Mouse (Mus musculus) urinary bladder, postnatal 36 days (tissue): ENCODE data around the gene Tlk2.
"Not testable (repeated sequence)": the region's sequence is repeated elsewhere in the genome, so short reads cannot be mapped to it uniquely, and the experiment has no call there.

Experiments
- DNase-seq, 2 experiments: peaks; one replicate each; pipeline ENCODE4 v3.0.0; 2022; ENCODE audit warnings: low spot score in 2 of 2, mixed read lengths in 1 of 2

Gene Tlk2

DNA sequence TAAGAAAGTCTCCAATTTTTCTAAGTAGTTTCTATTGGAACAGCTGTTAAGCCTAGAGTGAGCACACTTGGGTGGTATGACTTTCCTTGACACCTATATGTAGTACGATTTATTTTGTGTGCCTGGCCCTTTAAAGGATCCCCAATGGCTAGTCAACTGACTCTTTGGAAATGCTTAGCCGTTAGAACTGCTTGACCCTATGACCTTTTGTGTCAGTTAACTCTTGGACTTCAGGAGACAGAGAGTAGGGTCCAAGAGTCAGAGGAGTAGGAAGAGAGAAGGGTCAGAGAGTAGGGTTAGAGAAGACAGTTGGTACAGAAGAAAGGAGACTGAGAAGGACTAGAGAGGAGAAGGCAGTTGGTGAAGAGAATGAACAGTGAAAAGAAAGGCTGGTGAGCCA, at the start of gene Tlk2:
Gene Tlk2 (plus strand): TSS at position 292 of the 400 bp plus-strand sequence.
- no peak for DNase-seq

DNA sequence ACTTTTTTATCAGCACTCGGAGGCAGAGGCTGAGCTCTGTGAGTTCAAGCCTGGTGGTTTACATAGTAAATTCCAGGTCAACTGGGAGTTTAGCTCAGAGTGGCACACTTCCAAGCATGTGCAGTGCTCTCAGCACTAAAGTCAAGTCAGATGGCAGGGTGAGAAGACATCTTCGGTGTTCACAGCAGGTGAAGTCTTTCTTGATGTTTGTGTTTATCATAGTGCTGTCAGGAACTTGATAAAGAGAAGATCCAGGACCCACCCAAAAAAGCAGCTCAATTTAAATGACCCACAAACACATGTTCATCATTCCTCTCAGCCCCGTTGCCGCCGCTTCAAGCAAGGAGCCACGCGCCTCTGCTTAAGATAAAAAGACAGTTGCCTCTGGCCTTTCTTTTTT, 42.9 kb upstream of the Tlk2 start:
- DNase-seq = no peak

DNA sequence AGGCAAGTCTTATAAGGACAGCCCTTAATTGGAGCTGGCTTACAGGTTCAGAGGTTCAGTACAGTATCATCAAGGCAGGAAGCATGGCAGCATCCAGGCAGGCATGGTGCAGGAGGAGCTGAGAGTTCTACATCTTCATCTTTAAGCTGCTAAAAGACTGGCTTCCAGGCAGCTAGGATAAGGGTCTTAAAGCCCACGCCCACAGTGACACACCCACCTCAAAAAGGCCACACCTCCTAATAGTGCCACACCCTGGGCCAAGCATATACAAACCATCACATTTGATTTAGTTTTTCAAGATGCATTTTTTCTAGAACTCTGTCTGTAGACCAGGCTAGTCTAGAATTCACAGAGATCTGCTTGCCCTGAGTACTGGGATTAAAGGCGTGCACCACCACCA, 41.4 kb upstream of the Tlk2 start:
- not testable (repeated sequence) for DNase-seq

DNA sequence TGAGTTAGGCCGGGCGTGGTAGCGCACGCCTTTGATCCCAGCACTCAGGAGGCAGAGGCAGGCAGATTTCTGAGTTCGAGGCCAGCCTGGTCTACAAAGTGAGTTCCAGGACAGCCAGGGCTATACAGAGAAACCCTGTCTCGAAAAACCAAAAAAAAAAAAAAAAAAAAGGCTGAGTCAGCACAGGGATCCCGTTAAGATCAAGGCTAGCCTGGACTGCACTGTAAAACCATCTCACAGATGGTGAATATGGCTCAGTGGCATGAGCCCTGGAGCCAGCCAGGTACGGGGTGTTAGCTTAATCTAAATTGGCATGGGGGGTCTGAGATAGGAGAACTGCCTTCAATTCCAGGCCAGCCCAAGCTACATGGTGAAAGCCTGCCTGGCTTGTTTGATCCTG, 38.1 kb upstream of the Tlk2 start:
- not testable (repeated sequence) for DNase-seq

DNA sequence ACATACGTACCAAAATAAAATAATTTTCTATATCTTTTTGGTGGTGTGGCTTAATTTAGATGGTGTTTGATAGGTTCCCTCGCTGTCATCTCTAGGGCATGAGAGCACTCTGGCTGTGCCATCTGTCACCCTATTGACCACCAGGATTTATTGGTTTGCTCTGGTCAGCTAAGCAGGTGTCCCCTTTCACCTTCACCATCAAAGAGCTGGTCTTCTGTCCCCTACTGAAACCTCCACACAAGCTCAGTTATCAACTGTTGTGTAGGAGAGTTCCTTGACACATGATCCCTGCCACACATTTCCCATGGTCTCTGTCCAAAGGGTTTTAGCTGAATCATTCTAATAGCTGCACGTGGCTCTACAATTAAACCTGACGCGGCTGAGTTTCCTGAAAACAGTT, 37.5 kb upstream of the Tlk2 start:
- no peak for DNase-seq

DNA sequence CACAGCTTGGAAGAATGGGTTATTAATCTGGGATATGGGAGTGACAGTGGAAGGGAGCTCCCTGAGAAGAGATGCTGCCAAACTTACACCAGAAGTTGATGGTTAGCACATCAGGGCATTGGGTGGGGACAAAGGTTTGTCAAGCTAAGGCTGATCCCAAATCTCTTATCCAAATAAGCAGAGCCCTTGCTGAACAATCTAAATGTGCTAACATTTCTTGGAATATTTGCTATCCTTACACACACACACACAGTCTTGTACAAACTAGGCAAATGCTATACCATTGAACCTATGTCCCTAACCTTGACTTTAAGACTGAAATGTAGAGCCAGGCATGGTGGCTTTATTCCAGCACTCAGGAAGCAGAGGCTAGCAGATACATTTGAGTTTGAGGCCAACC, 35.0 kb upstream of the Tlk2 start:
- no peak for DNase-seq

DNA sequence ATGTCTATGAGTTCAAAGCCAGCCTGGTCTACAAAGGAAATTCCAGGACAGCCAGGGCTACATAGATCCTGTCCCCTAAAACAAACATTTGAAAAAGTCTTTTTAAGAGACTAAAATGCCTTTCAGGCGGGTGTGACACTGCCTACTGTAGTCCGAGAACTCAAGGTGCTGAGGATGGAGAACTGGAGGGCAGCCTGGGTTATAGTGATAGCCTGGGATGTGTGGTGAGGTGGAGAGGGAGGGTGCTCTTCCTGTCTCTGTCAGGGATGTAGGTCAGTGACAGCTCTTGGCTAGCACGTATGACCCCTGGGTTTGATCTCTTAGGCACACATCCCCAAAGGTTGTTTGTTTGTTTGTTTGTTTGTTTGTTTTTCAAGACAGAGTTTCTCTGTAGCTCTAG, 34.5 kb upstream of the Tlk2 start:
- no peak for DNase-seq

DNA sequence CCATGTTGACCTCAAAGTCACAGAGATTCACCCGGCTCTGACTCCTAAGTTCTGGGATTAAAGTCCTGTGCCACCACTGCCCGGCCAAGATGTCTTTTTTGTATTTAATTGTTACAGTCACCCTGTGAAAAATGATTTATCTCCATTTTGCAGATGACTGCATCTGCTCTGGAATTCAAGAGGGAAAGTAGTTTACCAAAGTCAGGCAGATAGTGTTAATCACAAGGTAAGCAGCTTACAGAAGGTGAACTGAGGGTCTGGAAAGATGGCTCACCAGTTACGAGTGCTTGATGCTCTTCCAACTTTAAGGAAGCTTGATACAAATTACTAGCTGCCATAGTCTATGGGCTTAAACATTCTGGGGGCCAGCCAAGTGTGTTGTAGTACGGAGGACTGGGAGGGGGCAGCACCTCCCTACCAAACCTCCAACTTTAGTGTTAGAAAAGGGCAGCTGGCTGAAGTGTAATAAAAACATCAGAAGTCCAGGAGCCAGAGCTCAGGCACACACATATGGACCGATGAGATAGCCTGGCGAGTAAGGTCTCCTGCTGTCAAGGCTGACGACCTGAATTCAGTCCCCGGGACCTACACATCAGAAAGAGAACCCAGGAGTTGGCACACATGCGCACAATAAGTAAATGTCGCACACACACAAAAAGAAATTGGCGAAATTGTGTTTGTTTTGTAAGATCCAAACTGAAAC, 33.9 kb upstream of the Tlk2 start:
- DNase-seq = no peak

DNA sequence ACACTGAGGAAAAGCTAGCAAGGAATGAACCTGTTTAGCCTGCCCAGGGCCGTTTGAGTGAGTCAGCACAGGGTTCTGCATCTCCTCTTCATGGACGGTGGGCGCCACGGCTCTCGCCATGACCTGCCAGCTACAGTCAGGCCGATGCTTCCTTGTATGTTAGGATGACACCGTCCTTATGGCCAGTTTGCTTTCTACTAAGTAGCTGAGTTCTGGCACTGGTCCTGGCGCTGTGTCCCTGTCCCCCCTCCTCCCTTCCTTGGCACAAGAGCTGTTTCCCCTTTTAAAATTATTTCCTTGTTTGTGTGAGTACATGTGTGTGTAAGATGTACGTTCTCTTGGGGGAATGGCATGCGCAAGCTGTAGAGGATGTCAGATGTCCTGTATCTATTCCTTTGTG, 33.4 kb upstream of the Tlk2 start:
- DNase-seq = no peak

DNA sequence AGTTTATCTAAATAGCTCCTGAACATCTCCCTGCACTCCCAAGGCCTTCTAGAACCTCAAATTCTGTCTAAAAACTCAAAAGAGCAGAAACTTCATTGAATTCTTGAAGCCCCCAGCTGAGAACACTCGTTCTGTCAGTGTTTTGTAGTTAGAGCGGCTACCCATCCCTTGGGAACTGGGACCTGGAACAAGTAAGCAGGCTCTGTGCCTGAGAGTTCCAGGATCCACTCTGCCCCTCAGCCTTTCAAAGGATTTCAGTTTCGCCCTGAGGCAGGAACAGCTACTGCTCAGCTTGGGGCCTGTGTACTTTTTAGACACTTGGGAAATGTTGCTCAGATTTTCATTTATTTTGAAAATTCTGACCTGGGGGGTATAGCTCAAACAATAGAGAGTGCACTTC, 32.0 kb upstream of the Tlk2 start, which contains the start of gene Gm10842:
Gene Gm10842 (plus strand): TSS at position 301 of the 400 bp plus-strand sequence.
- no peak for DNase-seq

DNA sequence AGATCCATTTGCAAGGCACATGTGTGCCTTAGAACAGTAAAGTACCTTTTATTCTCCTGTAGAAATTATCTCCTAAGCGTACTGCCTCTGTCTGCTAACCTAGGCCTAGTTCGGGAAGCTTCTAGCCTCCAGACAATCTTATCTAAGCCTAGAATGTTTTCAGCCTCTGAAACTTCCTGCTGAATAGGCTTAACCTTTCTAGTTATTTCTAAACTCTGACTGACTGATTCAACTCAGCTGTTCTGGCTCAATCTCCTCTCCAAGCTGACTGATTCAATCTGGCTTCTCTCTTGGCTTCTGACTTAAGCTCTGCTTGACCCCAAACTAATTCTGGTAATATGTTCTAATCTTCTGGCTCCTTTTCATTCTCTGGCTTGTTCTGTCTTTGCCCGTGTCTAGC, 29.3 kb upstream of the Tlk2 start:
- no peak for DNase-seq

DNA sequence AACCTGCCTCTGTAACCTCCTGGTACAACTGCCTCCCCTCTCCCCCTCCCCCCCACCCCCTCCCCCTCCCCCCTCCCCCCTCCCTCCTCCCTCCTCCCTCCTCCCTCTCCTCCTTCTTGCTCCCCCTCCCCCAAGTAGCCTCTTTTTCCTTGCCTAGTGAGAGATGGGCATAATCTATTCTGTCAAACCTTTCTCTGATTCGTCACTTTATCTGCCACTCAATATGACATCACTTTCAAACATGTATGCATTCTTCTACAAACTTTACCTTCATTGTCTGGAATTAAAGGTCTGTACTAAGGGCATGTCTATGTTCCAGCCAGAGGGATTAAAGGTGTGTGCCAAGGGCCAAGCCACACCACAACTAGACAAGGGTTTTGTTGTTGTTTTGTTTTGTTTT, 28.8 kb upstream of the Tlk2 start:
- DNase-seq = no peak

DNA sequence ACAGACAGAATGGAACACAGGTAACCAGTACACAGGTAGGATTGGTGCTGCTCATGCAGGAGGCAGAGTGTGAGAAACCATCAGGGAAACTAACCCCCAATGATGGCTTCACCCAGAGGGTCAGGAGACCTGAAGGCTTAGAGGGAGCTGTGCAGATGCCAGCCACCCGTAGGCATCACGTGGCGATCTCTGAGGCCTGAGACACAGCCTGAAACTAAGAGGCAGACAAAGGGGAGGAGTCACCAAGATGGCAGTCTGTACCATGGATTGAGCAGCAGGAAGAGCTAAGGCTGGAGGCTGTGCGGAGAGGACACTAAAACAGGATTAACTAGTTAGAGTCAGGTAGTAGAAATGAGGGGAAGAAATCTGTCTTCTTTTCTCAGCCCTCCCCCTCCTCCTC, 27.9 kb upstream of the Tlk2 start:
- no peak for DNase-seq

DNA sequence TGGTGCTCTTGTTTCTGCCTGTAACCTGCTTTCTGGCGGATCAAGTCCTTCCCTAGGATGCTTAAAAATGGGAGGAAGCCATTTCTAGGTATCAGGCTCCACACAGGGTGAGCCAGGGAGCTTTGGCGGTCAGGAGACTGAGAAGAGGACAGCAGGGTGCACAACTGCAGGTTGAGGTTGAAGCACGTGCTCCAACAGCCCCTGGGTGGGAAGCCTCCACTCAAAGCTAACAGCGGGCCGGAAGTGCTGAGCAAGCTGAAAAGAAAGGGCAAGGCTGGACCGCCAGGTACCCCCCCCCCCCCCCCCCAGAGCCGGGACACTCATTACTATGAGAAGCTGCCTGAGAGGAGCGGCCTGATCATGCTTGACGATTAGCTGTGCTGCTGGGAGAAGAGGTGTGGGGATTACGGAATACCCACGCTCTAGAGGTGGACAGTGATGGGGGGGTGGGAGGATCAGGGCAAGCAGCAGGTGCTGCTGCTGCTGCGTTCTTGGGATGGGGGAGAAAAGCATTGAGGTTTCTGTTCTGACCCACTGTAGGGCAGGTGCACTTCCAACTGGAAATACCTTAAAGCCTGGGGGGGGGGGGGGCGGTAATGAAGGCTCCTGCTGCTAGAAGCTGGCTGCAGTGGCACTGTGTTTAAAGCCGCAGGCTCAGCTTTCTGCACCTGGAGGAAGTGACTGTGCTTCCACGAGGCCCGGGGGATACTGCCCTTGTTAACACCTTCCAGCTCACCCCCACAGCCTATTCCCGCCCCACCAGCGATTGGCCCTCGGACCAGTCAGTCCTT, 27.2 kb upstream of the Tlk2 start:
- no peak for DNase-seq

DNA sequence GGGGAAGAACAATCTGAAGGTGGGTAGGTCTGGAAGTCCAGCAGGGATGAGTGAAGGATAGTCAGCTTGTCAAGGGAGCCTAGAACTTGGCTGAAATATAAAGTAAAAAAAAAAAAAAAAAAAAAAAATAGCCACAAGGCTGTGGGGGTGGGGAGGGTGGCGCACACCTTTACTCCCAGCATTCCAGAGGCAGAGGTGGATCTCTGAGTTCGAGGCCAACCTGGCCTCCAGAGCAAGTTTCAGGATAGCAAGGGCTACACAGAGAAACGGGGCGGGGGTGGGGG, 26.6 kb upstream of the Tlk2 start:
- no peak for DNase-seq

DNA sequence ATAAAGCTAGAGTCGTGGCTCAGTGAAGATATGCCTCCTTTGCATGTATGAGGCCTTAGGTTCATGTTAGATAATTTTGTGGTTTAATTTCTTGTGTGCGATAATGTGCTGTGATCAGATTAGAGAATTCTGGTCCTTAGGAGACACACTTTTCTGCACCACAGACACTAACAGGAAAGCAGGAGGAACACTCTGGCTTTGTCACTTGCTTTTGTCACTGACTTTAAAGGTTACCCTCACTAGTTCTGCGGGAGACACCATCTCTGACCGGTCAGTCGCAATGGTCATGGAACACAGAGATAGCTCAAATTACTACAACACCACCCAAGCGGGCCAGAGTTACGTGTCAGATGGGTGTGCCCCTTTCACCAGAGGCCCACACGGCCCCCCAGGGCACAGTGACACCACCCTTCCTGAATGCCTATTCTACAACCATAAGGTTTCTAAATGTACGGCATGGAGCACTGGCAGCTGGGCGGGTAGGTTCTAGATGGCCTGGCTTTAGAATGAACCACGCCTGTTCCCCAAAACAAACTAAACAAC, 26.2 kb upstream of the Tlk2 start:
- DNase-seq = no peak

DNA sequence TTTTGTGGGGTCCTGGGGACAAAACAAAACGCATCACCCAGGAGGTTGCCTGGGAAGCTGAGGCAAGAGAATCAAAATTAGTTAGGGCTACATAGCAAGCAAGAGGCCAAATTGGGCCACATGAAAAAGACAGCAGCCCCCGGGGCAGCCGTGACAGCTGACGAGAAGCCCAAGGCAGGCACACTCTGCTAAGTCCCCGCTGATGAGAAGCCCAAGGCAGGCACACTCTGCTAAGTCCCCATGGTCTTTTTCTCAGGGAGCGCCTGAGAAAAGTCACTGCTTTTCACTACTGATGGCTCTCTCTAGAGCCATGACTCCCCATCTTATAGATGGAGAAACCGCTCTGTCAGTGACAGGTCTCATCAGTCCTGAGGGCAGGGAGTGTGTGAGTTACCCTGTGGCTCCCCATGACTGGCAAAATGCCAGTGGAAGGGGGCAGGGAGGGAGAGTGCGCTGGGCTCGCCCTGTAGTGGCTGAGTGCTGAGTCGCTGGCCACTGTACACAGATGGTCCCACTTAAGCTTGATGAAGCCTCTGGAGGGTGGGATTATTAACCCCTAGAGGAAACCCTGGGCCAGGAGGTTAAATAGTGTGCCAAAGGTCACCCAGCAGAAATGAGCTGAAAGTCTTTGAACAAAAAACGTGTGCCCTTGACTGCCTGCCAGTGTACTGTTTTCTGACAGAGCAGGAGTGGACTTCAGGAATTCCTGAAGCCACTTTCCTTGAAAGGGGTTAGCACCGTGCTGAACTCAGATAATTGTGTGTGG, 25.4 kb upstream of the Tlk2 start:
- no peak for DNase-seq

DNA sequence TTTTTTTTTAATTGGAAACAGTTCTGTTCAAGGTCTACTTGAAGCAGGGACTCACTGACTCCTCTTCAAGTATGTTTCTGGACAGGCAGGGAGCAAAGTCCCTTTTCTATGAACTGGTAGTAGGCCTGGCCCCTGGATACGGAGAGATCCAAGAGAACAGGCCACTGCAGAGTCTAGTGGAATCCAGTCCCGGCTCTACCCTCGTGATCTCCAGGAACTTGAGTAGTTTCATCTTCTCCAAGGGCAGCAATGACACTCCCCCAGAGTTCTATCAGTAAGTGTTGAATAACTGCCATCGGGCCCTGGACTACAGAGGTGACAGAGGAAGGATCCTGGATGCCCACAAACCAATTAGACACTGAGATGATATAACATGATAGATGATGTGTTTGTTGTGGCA, 22.7 kb upstream of the Tlk2 start:
- DNase-seq = no peak

DNA sequence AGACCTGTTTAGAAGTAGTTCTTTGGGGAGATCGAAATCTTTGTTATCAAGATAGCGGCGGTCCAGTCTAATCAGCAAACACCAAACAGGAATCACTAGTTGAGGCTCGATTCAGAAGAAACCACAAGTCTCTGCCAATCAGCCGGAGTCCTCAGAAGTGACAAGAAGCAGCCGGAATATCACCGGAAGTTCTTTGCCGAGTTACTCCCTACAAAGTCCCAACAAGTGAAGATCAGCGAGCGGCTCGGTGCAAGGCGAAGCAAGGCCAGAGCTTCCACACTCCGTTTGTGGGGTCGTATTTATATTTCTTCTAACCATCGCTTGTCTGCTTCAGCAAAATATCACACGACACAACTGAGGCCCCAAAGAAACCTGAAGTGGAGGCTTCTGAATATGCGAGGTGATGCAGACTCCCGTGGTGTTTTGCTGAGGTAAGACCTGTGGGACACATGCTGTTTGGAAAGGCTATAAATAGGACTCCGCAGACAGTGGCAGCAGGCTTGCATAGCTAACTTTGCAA, 21.8 kb upstream of the Tlk2 start:
- no peak for DNase-seq

DNA sequence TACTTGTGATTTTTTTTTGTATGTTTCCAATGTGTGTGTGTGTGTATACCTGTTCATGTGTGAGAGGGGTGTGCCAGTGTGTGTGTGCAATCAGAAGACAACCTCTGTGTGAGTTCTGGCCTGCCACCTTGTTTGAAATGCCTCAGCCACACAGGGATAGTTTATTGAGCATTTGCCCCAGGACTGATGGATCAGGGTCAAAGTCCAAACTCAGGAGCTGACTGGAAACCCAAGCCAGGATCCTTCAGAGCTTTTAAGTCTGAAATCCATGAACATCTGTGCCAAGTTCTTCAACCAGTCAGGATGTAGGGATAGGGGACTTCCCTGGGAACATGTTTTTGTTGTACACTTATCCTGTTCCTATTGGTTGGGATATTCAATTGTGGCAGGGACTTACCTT, 20.6 kb upstream of the Tlk2 start:
- DNase-seq = no peak

DNA sequence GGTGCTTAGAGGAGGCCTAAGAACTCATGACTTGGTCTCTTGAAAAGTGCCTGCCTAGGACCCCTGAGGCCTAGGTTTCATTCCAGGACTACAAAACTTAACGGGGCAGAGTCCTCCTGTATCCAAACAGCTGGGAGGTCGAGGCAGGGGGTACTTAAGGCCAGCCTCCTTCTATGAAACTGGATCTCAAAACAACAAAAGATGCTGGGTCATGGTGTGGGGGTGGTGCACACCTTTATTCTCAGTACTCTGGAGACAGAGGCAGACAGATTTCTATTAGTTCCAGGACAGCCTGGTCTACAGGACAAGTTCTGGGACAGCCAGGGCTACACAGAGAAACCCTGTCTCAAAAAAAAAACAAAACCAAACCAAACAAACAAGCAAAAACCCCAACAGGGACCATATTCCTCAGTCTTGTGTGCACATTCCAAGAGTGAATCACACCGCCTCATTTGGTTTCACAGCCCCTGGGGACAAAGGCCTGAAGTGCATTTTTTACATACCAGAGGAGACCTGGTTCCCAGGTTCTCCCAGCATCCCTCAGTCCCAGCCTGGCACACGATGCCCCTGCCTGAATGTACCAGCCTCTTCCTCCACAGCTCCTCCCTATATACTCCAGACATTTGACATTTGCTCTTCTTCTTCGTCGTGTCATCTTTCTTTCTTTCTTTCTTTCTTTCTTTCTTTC, 18.8 kb upstream of the Tlk2 start:
- DNase-seq = no peak

DNA sequence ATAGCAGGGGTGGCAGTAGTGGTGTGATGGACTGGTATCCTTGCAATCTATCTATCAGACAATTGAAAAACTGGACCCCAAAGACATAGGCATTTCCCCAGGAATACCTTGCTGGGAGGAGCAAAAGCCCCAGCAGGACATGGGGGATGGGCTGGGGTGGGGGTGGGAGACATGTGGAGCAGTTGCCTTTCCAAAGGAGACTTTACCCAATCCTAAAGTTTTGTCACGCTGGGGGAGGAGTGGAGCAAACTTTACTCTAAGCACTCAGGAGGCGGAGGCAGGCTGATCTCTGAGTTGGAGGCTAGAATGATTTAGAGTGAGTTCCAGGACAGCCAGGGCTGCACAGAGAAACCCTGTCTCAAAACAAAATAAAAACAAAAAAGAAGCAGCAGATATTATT, 17.2 kb upstream of the Tlk2 start:
- DNase-seq = no peak
